Mouse (Mus musculus): ENCODE data around the gene Mcpt8. TPM values are rescaled to one million over a fixed set of nuclear protein-coding genes. Genes with fewer than 3 reads are reported as not detected.

Mcpt8 gene
- total and polyA plus RNA-seq, 3 experiments: not detected

- peaks cover 0 to 7% of the 10 kb centered on the region in 2 experiments; a peak in 1 of 4 replicates for H3K4me1 ChIP-seq (ENCODE audit: control insufficient read depth in 1 of 2, insufficient read depth in 2 of 2)
- no peaks in the 10 kb centered on the region for H3K9me3 ChIP-seq (replicated peaks; ENCODE audit: low read length)
- dilution Hi-C loops (cut with MboI; ENCODE audit: extremely low pct_ligation_motif_present, extremely low pct_unique_long_range_greater_than_20kb, low sequenced_read_pairs) (no loop called here), in situ Hi-C loops (cut with MboI; ENCODE audit: low pct_ligation_motif_present, low pct_unique_long_range_greater_than_20kb, low sequenced_read_pairs) (no loop called here)
- H3K79me2 ChIP-seq (replicated peaks; ENCODE audit: control insufficient read depth, extremely low read depth, insufficient read depth, poor library complexity, severe bottlenecking): no peaks in the 10 kb centered on the region
- H3K27ac ChIP-seq (ENCODE audit: insufficient read depth, low read depth): no peak overlapping the region
- H3K4me2 ChIP-seq (ENCODE audit: insufficient read depth, low read depth, poor library complexity, severe bottlenecking): no peak overlapping the region
- no peak overlapping the region for H3K4me3 ChIP-seq (replicated peaks in 1 of 3; ENCODE audit: low read depth in 2 of 3, low read length in 2 of 3, poor library complexity in 1 of 3)
- H3K36me3 ChIP-seq (replicated peaks in 1 of 2; ENCODE audit: control insufficient read depth in 1 of 2, insufficient read depth in 1 of 2, low read length in 1 of 2): no peaks in the 10 kb centered on the region
- no peaks in the 10 kb centered on the region for H3K27me3 ChIP-seq (replicated peaks)
- no peak for TF ChIP-seq ZC3H11A (IDR thresholded peaks at IDR 0.05; ENCODE audit: low read depth, low read length)
- no peak for TF ChIP-seq MAZ (IDR thresholded peaks at IDR 0.05; ENCODE audit: low read depth, low read length)
- TF ChIP-seq GABPA (IDR thresholded peaks at IDR 0.05; ENCODE audit: insufficient replicate concordance, low read depth, low read length): no peak
- TF ChIP-seq MAFK (IDR thresholded peaks at IDR 0.05; ENCODE audit: insufficient replicate concordance, low read length): no peak
- no peak for TF ChIP-seq MAX (IDR thresholded peaks at IDR 0.05; ENCODE audit: low read length)
- TF ChIP-seq RAD21 (IDR thresholded peaks at IDR 0.05; ENCODE audit: low read depth, low read length): no peak
- TF ChIP-seq NRF1 (IDR thresholded peaks at IDR 0.05; ENCODE audit: low read depth, low read length): no peak
- TF ChIP-seq TCF12 (IDR thresholded peaks at IDR 0.05; ENCODE audit: low read depth, low read length): no peak
- no peak for TF ChIP-seq POLR2A (IDR thresholded peaks at IDR 0.05; ENCODE audit: low read depth, low read length)
- no peak for TF ChIP-seq ZKSCAN1 (IDR thresholded peaks at IDR 0.05; ENCODE audit: borderline replicate concordance, low read depth, low read length)
- no peak for TF ChIP-seq CHD2 (IDR thresholded peaks at IDR 0.05; ENCODE audit: low read length)
- TF ChIP-seq E2F4 (IDR thresholded peaks at IDR 0.05; ENCODE audit: insufficient replicate concordance, low read depth, low read length): no peak
- no peak for TF ChIP-seq SMC3 (IDR thresholded peaks at IDR 0.05; ENCODE audit: low read depth, low read length)
- DNase-seq (ENCODE audit: extremely low read depth): no peak
- no peak overlapping the region for H3K9ac ChIP-seq (ENCODE audit: insufficient read depth, low read depth)
These were observed 8.3 kb upstream of the Mcpt8 start for GRCm38 (mm10) chr14:56093353-56093752.

- DNase-seq (ENCODE audit: extremely low read depth): no peak
- TF ChIP-seq ETS1 (conservative IDR thresholded peaks at IDR 0.05; ENCODE audit: low read depth, low read length): no peak
- TF ChIP-seq MYC (IDR thresholded peaks at IDR 0.05; ENCODE audit: low read depth, low read length): no peak
- TF ChIP-seq SIN3A (IDR thresholded peaks at IDR 0.05; ENCODE audit: low read length): no peak
- TF ChIP-seq MEF2A (IDR thresholded peaks at IDR 0.05; ENCODE audit: borderline replicate concordance, low read depth, low read length): no peak
- TF ChIP-seq POLR2AphosphoS2 (IDR thresholded peaks at IDR 0.05; ENCODE audit: low read depth, low read length): no peak
- no peak for TF ChIP-seq RAD21 (IDR thresholded peaks at IDR 0.05; ENCODE audit: low read depth, low read length)
- TF ChIP-seq GABPA (IDR thresholded peaks at IDR 0.05; ENCODE audit: insufficient replicate concordance, low read depth, low read length): no peak
- TF ChIP-seq ZKSCAN1 (IDR thresholded peaks at IDR 0.05; ENCODE audit: borderline replicate concordance, low read depth, low read length): no peak
- no peak for TF ChIP-seq RCOR1 (conservative IDR thresholded peaks at IDR 0.05; ENCODE audit: low read depth, low read length)
- no peak for TF ChIP-seq KAT2A (IDR thresholded peaks at IDR 0.05; ENCODE audit: insufficient replicate concordance, low read length)
- TF ChIP-seq ZC3H11A (IDR thresholded peaks at IDR 0.05; ENCODE audit: low read depth, low read length): no peak
- no peak for TF ChIP-seq USF2 (conservative IDR thresholded peaks at IDR 0.05; ENCODE audit: low read depth, low read length)
- TF ChIP-seq EP300 (IDR thresholded peaks at IDR 0.05; ENCODE audit: low read length): no peak
- TF ChIP-seq HCFC1 (IDR thresholded peaks at IDR 0.05; ENCODE audit: low read depth, low read length): no peak
- Histone ChIP-seq H3K79me2 (replicated peaks; ENCODE audit: control insufficient read depth, extremely low read depth, insufficient read depth, poor library complexity, severe bottlenecking) (no peaks in the 10 kb centered on the region), H3K4me1 (ENCODE audit: control insufficient read depth in 1 of 2, insufficient read depth in 2 of 2) (no peaks in the 10 kb centered on the region), H3K4me3 (replicated peaks in 1 of 3; ENCODE audit: low read depth in 2 of 3, low read length in 2 of 3, poor library complexity in 1 of 3) (no peak overlapping the region), H3K4me2 (ENCODE audit: insufficient read depth, low read depth, poor library complexity, severe bottlenecking) (no peak overlapping the region), H3K27ac (ENCODE audit: insufficient read depth, low read depth) (no peak overlapping the region), H3K9ac (ENCODE audit: insufficient read depth, low read depth) (no peak overlapping the region), H3K36me3 (replicated peaks in 1 of 2; ENCODE audit: control insufficient read depth in 1 of 2, insufficient read depth in 1 of 2, low read length in 1 of 2) (no peaks in the 10 kb centered on the region), H3K9me3 (replicated peaks; ENCODE audit: low read length) (no peaks in the 10 kb centered on the region), H3K27me3 (replicated peaks) (no peaks in the 10 kb centered on the region)
- in situ Hi-C loops (cut with MboI; ENCODE audit: low pct_ligation_motif_present, low pct_unique_long_range_greater_than_20kb, low sequenced_read_pairs) (no loop called here), dilution Hi-C loops (cut with MboI; ENCODE audit: extremely low pct_ligation_motif_present, extremely low pct_unique_long_range_greater_than_20kb, low sequenced_read_pairs) (no loop called here)
These were observed 1.6 kb upstream of the Mcpt8 start for GRCm38 (mm10) chr14:56086711-56087110.
